ENCODE assay signal across 9 mouse cellular contexts in the genomic region with DNA sequence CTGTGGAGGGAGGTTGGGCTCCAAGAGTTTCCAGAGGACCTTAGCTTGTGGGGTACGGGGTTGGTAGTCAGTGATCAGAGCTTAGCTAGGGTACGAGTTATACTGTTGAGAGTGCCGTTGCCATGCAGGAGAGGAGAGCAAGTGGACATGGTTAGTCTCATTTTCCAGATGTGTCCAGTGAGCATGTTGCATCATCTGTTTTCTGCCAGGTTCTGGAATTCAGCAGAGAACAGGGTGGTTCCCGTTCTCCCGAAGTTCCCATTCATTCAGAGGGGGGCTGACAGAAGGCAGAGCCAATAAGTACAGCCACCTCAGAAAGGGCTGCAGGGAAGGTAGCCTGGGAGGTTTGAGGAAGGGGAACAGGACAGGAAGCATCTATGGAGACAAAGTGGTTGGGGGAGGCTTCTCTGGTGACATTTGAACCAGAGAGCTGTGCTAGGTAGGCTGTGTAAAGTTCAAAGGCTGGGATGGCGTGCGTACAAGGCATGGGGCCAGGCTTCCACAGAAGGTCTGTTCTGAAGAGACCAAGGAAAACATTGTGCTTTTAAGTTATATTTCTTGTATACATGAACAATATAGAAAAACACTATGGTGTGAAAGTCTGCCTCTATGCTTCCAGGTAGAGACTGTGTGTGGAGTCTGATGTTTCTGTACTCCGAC. TPM values are rescaled to one million over a fixed set of nuclear protein-coding genes. Genes with fewer than 3 reads are reported as not detected.
DNase-seq lines count a peak whose midpoint lies in the region; ATAC-seq lines count a peak whose summit lies in the region.
"Had no signal": no experiment of that assay in that cellular context is flagged by ENCODE, and none has a peak within 500 bp of the region (broad histone marks: within the 10 kb centered on the region; RNA-seq: fewer than 3 reads in every experiment).

No protein-coding gene starts in this region.

- no peak for ATAC-seq in kidney, embryonic 14.5 days (ENCODE audit: low FRiP score, low TSS enrichment)
- ATAC-seq in hindbrain, embryonic 11.5 days (ENCODE audit: low FRiP score) = no peak
- no peak for ATAC-seq in midbrain, embryonic 13.5 days

- DNase-seq in kidney, adult 18-20 months = peak; percentile 38
- DNase-seq in NIH3T3 (ENCODE audit: low read depth) = peak; percentile 20
- no peak for DNase-seq in hindbrain, embryonic 11.5 days (ENCODE audit: low spot score)
- DNase-seq in B cell, adult 2 months = no peak
- no peak for DNase-seq in layer of hippocampus, postnatal 14 days (ENCODE audit: low spot score in 2 of 2)
- no peak for DNase-seq in urinary bladder, postnatal 25 days (ENCODE audit: low spot score)
- DNase-seq: gastrocnemius, postnatal 36 days had no signal

- H3K36me3 ChIP-seq in kidney, embryonic 14.5 days (ENCODE audit: control insufficient read depth, insufficient read depth, low read length) = peaks cover 4% of the 10 kb centered on the region; the same call in 1 of the 2 replicates
- H3K36me3 ChIP-seq in hindbrain, embryonic 11.5 days (ENCODE audit: control insufficient read depth, insufficient read depth, low read length) = no peaks in the 10 kb centered on the region
- H3K36me3 ChIP-seq in midbrain, embryonic 13.5 days = no peaks in the 10 kb centered on the region

- 70% methylated on average over 8 of the region's 8 CpGs for WGBS in kidney, embryonic 14.5 days
- WGBS in hindbrain, embryonic 11.5 days = 80% methylated on average over 8 of the region's 8 CpGs
- 70% methylated on average over 8 of the region's 8 CpGs for WGBS in midbrain, embryonic 13.5 days

- H3K4me2 ChIP-seq in kidney, embryonic 14.5 days (replicated peaks; ENCODE audit: low read depth, low read length) = no peak overlapping the region
- H3K4me2 ChIP-seq in hindbrain, embryonic 11.5 days (replicated peaks; ENCODE audit: low read depth, low read length) = no peak overlapping the region
- H3K4me2 ChIP-seq in midbrain, embryonic 13.5 days (replicated peaks) = peak overlapping the region; percentile 28; the same call in 1 of the 2 replicates

- no peaks in the 10 kb centered on the region for H3K9me3 ChIP-seq in kidney, embryonic 14.5 days (ENCODE audit: control insufficient read depth, low read length)
- no peaks in the 10 kb centered on the region for H3K9me3 ChIP-seq in hindbrain, embryonic 11.5 days (ENCODE audit: control insufficient read depth, low read length)
- H3K9me3 ChIP-seq in midbrain, embryonic 13.5 days = no peaks in the 10 kb centered on the region

- H3K27ac ChIP-seq in kidney, embryonic 14.5 days (ENCODE audit: low read depth, low read length) = no peak overlapping the region
- 0 out of 2 replicates have a peak overlapping the region, but pooled peaks have one; percentile 1 for H3K27ac ChIP-seq in hindbrain, embryonic 11.5 days (ENCODE audit: low read depth, low read length)
- H3K27ac ChIP-seq in midbrain, embryonic 13.5 days = peak overlapping the region; percentile 79

- H3K27me3 ChIP-seq in kidney, embryonic 14.5 days (ENCODE audit: control insufficient read depth, insufficient read depth, low read length) = no peaks in the 10 kb centered on the region
- no peaks in the 10 kb centered on the region for H3K27me3 ChIP-seq in hindbrain, embryonic 11.5 days (ENCODE audit: control insufficient read depth, insufficient read depth, low read length)
- no peaks in the 10 kb centered on the region for H3K27me3 ChIP-seq in midbrain, embryonic 13.5 days

- no peak overlapping the region for H3K9ac ChIP-seq in kidney, embryonic 14.5 days (ENCODE audit: low read depth, low read length)
- H3K9ac ChIP-seq in hindbrain, embryonic 11.5 days (ENCODE audit: low read depth, low read length) = no peak overlapping the region
- peak overlapping the region; percentile 44; the same call in 1 of the 2 replicates for H3K9ac ChIP-seq in midbrain, embryonic 13.5 days (replicated peaks)

- H3K4me3 ChIP-seq in kidney, embryonic 14.5 days (ENCODE audit: low read length) = no peak overlapping the region
- no peak overlapping the region for H3K4me3 ChIP-seq in hindbrain, embryonic 11.5 days (ENCODE audit: low read depth, low read length)
- H3K4me3 ChIP-seq in midbrain, embryonic 13.5 days (replicated peaks) = no peak overlapping the region

- H3K4me1 ChIP-seq in kidney, embryonic 14.5 days (ENCODE audit: control insufficient read depth, insufficient read depth, low read length) = peaks cover 35% of the 10 kb centered on the region
- peaks cover 10% of the 10 kb centered on the region for H3K4me1 ChIP-seq in hindbrain, embryonic 11.5 days (replicated peaks; ENCODE audit: control insufficient read depth, insufficient read depth, low read length)
- peaks cover 69% of the 10 kb centered on the region for H3K4me1 ChIP-seq in midbrain, embryonic 13.5 days (replicated peaks)

RNA-seq across cellular contexts. Expression of a gene that starts 5.2 kb away (rescaled TPM):
- polyA plus RNA-seq in kidney, embryonic 14.5 days (2014; fragmentation: Nextera tagmentation; extraction: Ambion mirVana) = 11.9 and 15.9 TPM in 2 replicates
- polyA plus RNA-seq in hindbrain, embryonic 11.5 days (2014; fragmentation: Nextera tagmentation; extraction: Ambion mirVana) = 17.0 and 20.1 TPM in 2 replicates
- 22.6 and 25.8 TPM in 2 replicates for polyA plus RNA-seq in midbrain, embryonic 13.5 days (2015; fragmentation: Nextera tagmentation; extraction: Ambion mirVana)
- 10 to 100 TPM; 10.6 to 16.5 TPM for total RNA-seq in layer of hippocampus, postnatal 14 days (2021)

Comparison
In these comparisons a context has a peak if more than half of its experiments do, and no peak if none do; other contexts are left out.
1. DNase-seq: peak in kidney, adult 18-20 months (single experiment) and NIH3T3 (single experiment); none in hindbrain, embryonic 11.5 days (single experiment), B cell, adult 2 months (0 of 2), layer of hippocampus, postnatal 14 days (0 of 2) and urinary bladder, postnatal 25 days (single experiment).